Mouse (Mus musculus): ENCODE results near the gene Paqr6.
"Not testable (repeated sequence)": the region's sequence is repeated elsewhere in the genome, so short reads cannot be mapped to it uniquely, and the experiment has no call there.

Paqr6 gene

GRCm38 (mm10) chr3:88366830-88367428 lies 2.5 kb downstream of the Paqr6 start:
- peak; percentile 59 for DNase-seq (ENCODE audit: low read depth)

GRCm38 (mm10) chr3:88367517-88367916 lies 3.1 kb downstream of the Paqr6 start:
- DNase-seq (ENCODE audit: low read depth) = not testable (repeated sequence)

GRCm38 (mm10) chr3:88368511-88368910 lies 4.1 kb downstream of the Paqr6 start:
- DNase-seq (ENCODE audit: low read depth) = not testable (repeated sequence)

GRCm38 (mm10) chr3:88372643-88373042 lies 8.3 kb downstream of the Paqr6 start, which contains the start of gene Bglap3:
Gene Bglap3, minus strand, starts transcription at chr3:88372743.
- not testable (repeated sequence) for DNase-seq (ENCODE audit: low read depth)

GRCm38 (mm10) chr3:88375750-88376626 lies 11.6 kb downstream of the Paqr6 start:
- DNase-seq (ENCODE audit: low read depth) = peak; percentile 65

DNA sequence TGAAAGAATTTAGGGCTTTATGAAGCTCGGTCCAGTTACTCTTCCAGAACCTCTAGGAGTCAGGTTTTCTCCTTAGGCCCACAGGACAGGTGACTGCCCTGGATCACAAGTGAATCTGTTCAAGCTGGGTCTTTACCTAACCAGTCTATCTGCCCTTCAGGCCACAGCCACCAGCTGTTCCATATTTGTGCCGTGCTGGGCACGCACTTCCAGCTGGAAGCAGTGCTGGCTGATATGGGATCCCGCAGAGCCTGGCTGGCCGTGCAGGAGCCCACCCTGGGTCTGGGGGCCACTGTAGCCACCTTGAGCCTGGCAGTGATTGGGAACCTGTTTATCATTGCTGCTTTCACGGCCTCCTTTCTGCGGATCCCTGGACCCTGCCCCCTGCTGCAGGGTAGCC lies 12.3 kb downstream of the Paqr6 start:
- DNase-seq (ENCODE audit: low read depth) = not testable (repeated sequence)

DNA sequence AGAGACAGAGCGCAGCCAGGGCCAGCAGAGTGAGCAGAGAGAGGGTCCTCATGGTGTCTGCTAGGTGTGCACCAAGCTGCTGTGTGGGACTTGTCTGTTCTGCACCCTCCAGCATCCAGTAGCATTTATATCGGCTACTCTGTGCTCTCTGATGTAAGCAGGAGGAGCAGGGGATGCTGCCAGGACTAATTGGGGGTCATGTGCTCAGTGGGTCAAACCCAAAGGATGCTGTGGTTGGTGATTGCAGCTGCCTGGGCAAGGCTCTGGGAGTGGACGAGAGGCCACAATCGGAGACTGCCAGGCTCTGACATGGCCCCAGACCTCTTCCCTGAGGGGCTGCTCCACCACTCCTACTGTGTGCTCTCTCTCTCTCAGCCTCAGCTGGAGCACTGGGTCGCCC lies 14.2 kb downstream of the Paqr6 start, which contains the start of gene Bglap2:
TSS of gene Bglap2 (minus strand) at position 101 of the 400 bp plus-strand sequence.
- not testable (repeated sequence) for DNase-seq (ENCODE audit: low read depth)

GRCm38 (mm10) chr3:88381389-88382315 lies 17.3 kb downstream of the Paqr6 start:
- DNase-seq (ENCODE audit: low read depth) = peak; percentile 73

DNA sequence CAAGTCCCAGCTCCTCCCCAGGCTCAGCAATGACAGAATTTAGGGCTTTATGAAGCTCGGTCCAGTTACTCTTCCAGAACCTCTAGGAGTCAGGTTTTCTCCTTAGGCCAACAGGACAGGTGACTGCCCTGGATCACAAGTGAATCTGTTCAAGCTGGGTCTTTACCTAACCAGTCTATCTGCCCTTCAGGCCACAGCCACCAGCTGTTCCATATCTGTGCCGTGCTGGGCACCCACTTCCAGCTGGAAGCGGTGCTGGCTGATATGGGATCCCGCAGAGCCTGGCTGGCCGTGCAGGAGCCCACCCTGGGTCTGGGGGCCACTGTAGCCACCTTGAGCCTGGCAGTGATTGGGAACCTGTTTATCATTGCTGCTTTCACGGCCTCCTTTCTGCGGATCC lies 18.0 kb downstream of the Paqr6 start:
- DNase-seq (ENCODE audit: low read depth) = not testable (repeated sequence)

DNA sequence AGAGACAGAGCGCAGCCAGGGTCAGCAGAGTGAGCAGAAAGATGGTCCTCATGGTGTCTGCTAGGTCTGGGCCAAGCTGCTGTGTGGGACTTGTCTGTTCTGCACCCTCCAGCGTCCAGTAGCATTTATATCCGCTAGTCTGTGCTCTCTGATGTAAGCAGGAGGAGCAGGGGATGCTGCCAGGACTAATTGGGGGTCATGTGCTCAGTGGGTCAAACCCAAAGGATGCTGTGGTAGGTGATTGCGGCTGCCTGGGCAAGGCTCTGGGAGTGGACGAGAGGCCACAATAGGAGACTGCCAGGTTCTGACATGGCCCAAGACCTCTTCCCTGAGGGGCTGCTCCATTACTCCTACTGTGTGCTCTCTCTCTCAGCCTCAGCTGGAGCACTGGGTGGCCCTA lies 20.0 kb downstream of the Paqr6 start, which contains the start of gene Bglap:
TSS of gene Bglap (minus strand) at position 101 of the 400 bp plus-strand sequence.
- no peak for DNase-seq (ENCODE audit: low read depth)

DNA sequence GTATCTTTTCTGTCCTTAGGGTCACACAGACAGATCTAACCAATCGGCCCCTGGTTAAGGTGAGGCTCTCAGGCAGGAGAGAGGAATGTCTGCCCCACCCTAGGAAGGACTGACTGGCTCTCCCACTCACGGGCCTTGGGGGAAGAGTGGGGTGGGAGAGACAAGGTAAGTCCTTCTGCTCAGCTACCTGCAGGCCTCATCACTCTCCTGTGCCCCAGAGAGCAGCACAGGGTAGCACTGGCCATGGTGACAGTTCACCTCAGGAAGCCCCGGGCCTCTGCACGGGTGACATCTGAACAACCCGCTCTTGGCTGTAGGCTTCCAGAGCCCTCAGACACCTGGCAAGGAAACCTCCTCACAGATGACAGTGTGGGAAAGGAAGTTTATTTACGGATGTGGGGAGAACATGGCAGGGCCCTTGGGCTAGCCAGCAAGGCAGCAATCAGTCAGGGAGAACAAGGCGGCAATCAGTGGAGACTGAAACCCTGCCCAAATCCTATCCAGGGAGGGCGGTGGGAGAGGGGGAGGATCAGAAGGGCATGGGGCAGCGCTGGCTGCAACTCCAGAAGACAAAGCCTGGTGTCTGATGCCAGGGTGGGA lies 29.5 kb downstream of the Paqr6 start:
- no peak for DNase-seq (ENCODE audit: low read depth)

DNA sequence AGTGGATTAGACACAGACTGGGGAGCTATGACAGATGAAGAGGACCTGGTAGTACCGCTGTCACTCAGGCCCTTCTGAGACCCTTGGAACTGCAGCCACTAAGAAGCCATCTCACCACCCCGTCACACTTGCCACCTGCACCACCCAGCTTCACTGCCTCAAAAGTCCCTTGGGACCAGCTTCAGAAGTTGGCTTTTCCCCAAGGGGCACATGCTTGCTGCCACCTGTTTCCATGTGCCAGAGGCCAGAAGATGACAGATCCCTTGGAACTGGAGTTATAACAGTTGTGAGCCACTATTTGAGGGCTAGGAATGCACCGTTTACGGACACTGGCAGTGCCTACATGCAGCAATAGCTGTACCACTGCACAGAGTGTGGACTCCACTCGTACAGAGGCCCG lies 30.9 kb downstream of the Paqr6 start:
- DNase-seq (ENCODE audit: low read depth) = no peak

DNA sequence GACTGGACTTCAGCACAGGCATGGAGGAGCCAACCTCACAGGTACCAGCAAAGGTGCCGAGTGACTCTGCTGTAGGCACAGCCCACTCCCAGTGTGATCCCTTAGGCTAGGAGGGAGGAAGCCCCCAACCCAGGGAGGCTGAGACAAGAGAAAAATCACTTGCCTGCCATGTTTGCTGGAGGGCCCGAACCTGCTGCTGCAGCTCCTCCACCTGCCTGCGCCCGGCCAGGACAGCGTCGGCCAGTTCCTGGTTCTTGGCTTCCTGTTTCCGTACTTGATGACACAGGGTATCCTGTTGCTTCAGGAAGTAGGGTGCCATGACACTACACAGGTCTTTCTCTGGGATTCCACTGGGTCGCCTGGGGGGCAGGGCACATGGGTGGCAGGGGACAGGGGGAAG lies 31.4 kb downstream of the Paqr6 start:
- no peak for DNase-seq (ENCODE audit: low read depth)

DNA sequence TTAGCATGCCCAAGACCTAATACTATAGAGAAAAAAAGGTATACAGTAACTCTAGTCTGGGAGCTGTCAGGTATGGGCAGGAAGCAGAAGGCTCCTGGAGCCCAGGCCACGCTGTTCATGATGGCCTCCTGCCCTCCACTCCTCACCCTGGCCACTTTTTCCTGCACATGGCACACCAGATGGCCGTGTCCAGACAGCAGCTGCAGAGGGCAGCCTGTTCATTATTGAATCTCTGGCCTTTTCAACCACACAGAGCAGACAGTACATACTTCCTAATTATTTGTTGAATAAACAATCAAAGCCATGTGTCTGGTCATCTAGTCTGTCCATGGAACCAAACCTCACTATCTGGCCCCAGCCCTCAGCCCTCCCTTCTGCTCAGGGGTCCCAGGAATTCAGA lies 34.3 kb downstream of the Paqr6 start:
- DNase-seq (ENCODE audit: low read depth) = no peak

GRCm38 (mm10) chr3:88403522-88404230 lies 39.3 kb downstream of the Paqr6 start:
- DNase-seq (ENCODE audit: low read depth) = no peak

- DNase-seq (ENCODE audit: low read depth) = peak; percentile 92
Measured at GRCm38 (mm10) chr3:88407090-88407489, 42.7 kb downstream of the Paqr6 start.

DNA sequence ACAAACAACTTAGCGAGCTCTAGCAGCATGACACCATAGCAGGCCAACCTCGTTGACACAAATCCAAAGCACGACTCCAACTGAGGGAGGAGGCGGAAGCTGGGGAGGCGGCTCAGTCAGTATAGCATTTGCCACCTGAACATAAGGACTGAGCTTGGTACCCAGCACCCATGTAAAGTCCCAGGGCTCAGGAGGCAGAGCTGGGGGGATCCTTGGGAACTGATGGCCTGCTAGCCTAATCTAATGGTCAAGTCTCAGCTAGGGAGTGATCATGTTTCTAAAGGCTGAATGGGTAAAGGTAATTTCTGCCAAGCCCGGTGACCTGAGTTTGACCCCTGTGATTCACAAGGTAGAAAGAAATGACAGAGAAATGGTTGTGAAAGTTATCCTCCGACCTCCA lies 43.1 kb downstream of the Paqr6 start:
- DNase-seq (ENCODE audit: low read depth) = no peak

DNA sequence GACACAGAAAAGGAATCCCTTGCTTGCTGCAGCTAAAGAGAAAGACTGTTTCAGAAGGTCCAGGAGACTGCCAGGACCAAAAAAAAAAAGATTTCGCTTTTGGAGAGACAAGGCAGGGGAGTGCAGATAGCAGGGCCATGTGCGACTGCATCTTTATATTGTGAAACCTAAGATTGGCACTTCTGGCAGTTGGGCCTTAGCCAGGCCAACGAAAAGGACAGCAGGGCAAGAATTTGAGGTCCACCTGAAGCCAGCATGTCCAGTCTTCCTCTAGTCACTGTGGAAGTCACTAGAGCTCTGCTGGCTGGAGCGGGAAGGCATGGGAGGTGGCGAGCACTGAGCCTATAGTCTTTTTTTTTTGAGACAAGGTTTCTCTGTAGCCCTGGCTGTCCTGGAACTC lies 44.6 kb downstream of the Paqr6 start:
- DNase-seq (ENCODE audit: low read depth) = no peak

DNA sequence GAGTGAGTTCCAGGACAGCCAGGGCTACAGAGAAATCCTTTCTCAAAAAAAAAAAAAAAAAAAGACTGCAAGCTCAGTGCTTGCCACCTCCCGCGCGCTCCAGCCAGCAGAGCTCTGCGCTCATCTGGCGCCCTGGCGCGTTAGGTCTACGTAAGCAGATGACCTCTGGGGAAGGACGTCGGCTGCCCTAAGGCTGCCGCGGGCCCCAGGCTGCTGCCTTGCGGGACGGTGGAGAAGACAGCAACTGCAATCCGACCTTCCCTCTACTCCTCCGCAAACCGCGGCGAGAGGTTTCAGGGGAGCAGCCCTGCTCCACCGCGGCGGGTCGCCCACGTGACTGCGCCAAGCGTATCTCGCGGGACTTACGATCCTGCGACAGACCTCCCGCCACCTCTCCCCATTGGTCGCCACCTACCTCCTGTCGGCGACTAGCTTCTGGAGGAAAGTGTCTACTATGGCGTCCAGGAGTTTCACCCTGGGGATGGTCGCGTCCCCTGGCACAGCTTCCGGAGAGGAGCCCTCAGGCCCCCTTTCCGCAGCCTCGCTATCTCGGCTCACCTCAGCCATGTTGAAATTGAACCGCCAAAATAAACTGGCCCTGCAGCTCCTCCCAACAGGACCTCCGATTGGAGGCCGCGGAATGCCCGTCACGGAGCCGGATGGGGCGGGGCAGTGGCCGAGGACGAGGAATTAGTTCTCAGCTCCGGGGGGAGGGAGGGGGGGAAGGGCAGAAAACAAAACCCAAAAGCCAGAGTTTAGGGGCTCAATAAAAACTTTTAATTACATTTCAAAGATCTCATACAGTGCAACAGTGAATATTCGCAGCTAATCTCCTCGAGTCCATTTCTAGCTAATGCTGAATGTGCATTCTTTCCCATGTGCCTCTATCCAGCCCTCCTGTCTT lies 45.6 kb downstream of the Paqr6 start, which contains the start of gene Pmf1:
TSS of gene Pmf1 (minus strand) at position 591 of the 904 bp plus-strand sequence.
- peak; percentile 96 for DNase-seq (ENCODE audit: low read depth)

GRCm38 (mm10) chr3:88410645-88411031 lies 46.3 kb downstream of the Paqr6 start:
- no peak for DNase-seq (ENCODE audit: low read depth)

Measured in induced T-regulatory cell, adult 2 months (primary cell).